Comparison of ENCODE assay signal across 12 mouse cellular contexts in the genomic region with DNA sequence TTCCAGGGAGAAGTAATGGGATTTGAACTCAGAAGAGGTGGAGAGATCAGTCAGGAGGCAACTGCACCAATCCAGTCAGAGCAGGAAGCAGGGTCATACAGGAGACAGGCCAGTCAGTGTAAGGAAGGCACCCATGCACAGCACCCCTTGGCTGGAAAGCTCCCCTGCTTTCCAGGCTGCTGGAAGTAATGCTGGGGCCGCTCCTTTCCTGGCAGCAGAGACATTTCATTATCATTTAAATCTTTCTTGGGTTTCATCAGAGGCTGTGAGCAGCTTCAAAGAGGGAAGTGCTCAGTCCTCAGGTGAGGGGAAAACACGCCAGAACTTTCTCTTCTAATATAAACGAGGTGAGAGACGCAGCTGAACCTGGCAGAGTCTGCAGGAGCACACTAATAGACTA.
DNase-seq lines count a peak whose midpoint lies in the region; ATAC-seq and TF ChIP-seq lines count a peak whose summit lies in the region.
"Had no signal": no experiment of that assay in that cellular context is flagged by ENCODE, and none has a peak within 500 bp of the region (broad histone marks: within the 10 kb centered on the region; RNA-seq: fewer than 3 reads in every experiment).

No protein-coding gene starts in this region.

- DNase-seq in kidney, postnatal 10 days, result no peak
- DNase-seq in brain, embryonic 14.5 days (ENCODE audit: low read depth), result peak; percentile 42
- no peak for DNase-seq in hindbrain, embryonic 11.5 days (ENCODE audit: low spot score)
- peak; percentile 50 for DNase-seq in midbrain, embryonic 14.5 days
- DNase-seq in ovary, postnatal 14 days (ENCODE audit: low spot score), result no peak
- no peak for DNase-seq in layer of hippocampus, adult 9-10 months (ENCODE audit: low spot score)
- DNase-seq in left cerebral cortex, adult 18-20 months (ENCODE audit: low spot score in 2 of 2), result no peak
- DNase-seq: cerebellum, adult 9-10 months; kidney, postnatal 36 days; liver, postnatal 0 days; thymus, postnatal 25 days had no signal

- TF ChIP-seq CTCF in brain, embryonic 14.5 days (IDR thresholded peaks at IDR 0.05; ENCODE audit: borderline replicate concordance, extremely low read depth, insufficient read depth, insufficient read length), result no peak

- ATAC-seq in kidney, embryonic 15.5 days (replicated peaks; ENCODE audit: low FRiP score), result 0 out of 2 replicates have a peak, but pooled peaks have one; percentile 40
- ATAC-seq in hindbrain, embryonic 11.5 days (ENCODE audit: low FRiP score), result no peak
- ATAC-seq in midbrain, embryonic 14.5 days (ENCODE audit: low FRiP score, low TSS enrichment), result no peak
- ATAC-seq: liver, postnatal 0 days had no signal

- no peaks in the 10 kb centered on the region for H3K36me3 ChIP-seq in kidney, embryonic 15.5 days
- H3K36me3 ChIP-seq in hindbrain, embryonic 11.5 days (ENCODE audit: control insufficient read depth, insufficient read depth, low read length), result no peaks in the 10 kb centered on the region
- H3K36me3 ChIP-seq in midbrain, embryonic 14.5 days (ENCODE audit: control insufficient read depth, insufficient read depth, low read length), result no peaks in the 10 kb centered on the region

- no peaks in the 10 kb centered on the region for H3K27me3 ChIP-seq in kidney, embryonic 15.5 days
- no peaks in the 10 kb centered on the region for H3K27me3 ChIP-seq in hindbrain, embryonic 11.5 days (ENCODE audit: control insufficient read depth, insufficient read depth, low read length)
- no peaks in the 10 kb centered on the region for H3K27me3 ChIP-seq in midbrain, embryonic 14.5 days (ENCODE audit: control insufficient read depth, insufficient read depth, low read length)

- H3K4me1 ChIP-seq in kidney, embryonic 15.5 days, result peaks cover 33% of the 10 kb centered on the region
- peaks cover 13% of the 10 kb centered on the region for H3K4me1 ChIP-seq in hindbrain, embryonic 11.5 days (replicated peaks; ENCODE audit: control insufficient read depth, insufficient read depth, low read length)
- H3K4me1 ChIP-seq in midbrain, embryonic 14.5 days (ENCODE audit: control insufficient read depth, insufficient read depth, low read length), result peaks cover 41% of the 10 kb centered on the region

- H3K27ac ChIP-seq in kidney, embryonic 15.5 days, result peak overlapping the region; percentile 78
- 0 out of 2 replicates have a peak overlapping the region, but pooled peaks have one; percentile 79 for H3K27ac ChIP-seq in hindbrain, embryonic 11.5 days (ENCODE audit: low read depth, low read length)
- peak overlapping the region; percentile 90 for H3K27ac ChIP-seq in midbrain, embryonic 14.5 days (replicated peaks; ENCODE audit: low read depth, low read length)

- no peak for TF ChIP-seq POLR2A in brain, embryonic 14.5 days (IDR thresholded peaks at IDR 0.05; ENCODE audit: borderline replicate concordance, extremely low read depth, insufficient read depth, insufficient read length, poor library complexity, severe bottlenecking)

- 39% methylated on average over 4 of the region's 4 CpGs for WGBS in kidney, embryonic 15.5 days
- WGBS in hindbrain, embryonic 11.5 days, result 36% methylated on average over 4 of the region's 4 CpGs
- 34% methylated on average over 4 of the region's 4 CpGs for WGBS in midbrain, embryonic 14.5 days

- no peaks in the 10 kb centered on the region for H3K9me3 ChIP-seq in kidney, embryonic 15.5 days (replicated peaks)
- H3K9me3 ChIP-seq in hindbrain, embryonic 11.5 days (ENCODE audit: control insufficient read depth, low read length), result no peaks in the 10 kb centered on the region
- H3K9me3 ChIP-seq in midbrain, embryonic 14.5 days (ENCODE audit: control insufficient read depth, low read length), result no peaks in the 10 kb centered on the region

- H3K4me3 ChIP-seq in kidney, embryonic 15.5 days (replicated peaks), result no peak overlapping the region
- H3K4me3 ChIP-seq in hindbrain, embryonic 11.5 days (ENCODE audit: low read depth, low read length), result no peak overlapping the region
- no peak overlapping the region for H3K4me3 ChIP-seq in midbrain, embryonic 14.5 days (replicated peaks; ENCODE audit: low read depth, low read length)

- H3K4me2 ChIP-seq in kidney, embryonic 15.5 days, result no peak overlapping the region
- no peak overlapping the region for H3K4me2 ChIP-seq in hindbrain, embryonic 11.5 days (replicated peaks; ENCODE audit: low read depth, low read length)
- H3K4me2 ChIP-seq in midbrain, embryonic 14.5 days (ENCODE audit: low read length), result no peak overlapping the region

- no peak overlapping the region for H3K9ac ChIP-seq in kidney, embryonic 15.5 days
- no peak overlapping the region for H3K9ac ChIP-seq in hindbrain, embryonic 11.5 days (ENCODE audit: low read depth, low read length)
- H3K9ac ChIP-seq in midbrain, embryonic 14.5 days (replicated peaks; ENCODE audit: low read length), result no peak overlapping the region
- H3K9ac ChIP-seq: liver, postnatal 0 days had no signal

Comparison
In these comparisons a context has a peak if more than half of its experiments do, and no peak if none do; other contexts are left out.
1. DNase-seq: peak in brain, embryonic 14.5 days (single experiment) and midbrain, embryonic 14.5 days (single experiment); none in kidney, postnatal 10 days (single experiment), hindbrain, embryonic 11.5 days (single experiment), ovary, postnatal 14 days (single experiment), layer of hippocampus, adult 9-10 months (single experiment) and left cerebral cortex, adult 18-20 months (0 of 2).
2. Peak in every context shown above with its lines, with median percentiles within 50 percentile points of each other: H3K27ac ChIP-seq.